Mouse (Mus musculus) kidney, postnatal 4 days (tissue): ENCODE data around the gene Hist1h2bn.
A peak's percentile ranks its signal among the peaks of the same experiment; 100 is the strongest.

Experiments
- DNase-seq, 2 experiments: peaks; one replicate each; pipeline ENCODE4 v3.0.0; 2021; ENCODE audit warnings: mixed read lengths in 2 of 2

The Hist1h2bn gene

DNA sequence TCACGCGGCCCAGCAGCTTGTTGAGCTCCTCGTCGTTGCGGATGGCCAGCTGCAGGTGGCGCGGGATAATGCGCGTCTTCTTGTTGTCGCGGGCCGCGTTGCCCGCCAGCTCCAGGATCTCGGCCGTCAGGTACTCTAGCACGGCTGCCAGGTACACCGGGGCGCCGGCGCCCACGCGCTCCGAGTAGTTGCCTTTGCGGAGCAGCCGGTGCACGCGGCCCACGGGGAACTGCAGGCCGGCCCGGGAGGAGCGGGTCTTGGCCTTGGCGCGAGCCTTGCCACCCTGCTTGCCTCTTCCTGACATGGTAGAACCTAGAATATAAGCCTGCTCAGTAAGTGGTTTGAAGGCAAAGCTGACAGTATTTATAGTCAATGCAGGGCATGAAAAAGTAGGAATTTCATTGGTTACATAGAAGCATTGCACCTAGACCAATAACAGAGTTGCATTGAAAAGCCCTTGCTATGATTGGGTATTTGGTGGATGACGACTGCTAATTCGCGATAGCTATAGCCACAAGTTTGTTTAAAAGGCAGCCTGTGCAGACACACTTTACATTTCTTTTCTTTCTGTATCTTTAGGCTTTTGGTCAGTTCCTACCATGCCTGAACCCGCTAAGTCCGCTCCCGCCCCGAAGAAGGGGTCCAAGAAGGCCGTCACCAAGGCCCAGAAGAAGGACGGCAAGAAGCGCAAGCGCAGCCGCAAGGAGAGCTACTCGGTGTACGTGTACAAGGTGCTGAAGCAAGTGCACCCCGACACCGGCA is at the start of gene Hist1h2bn, which contains the start of gene Hist1h2ak:
Gene Hist1h2bn (plus strand): TSS at position 600 of the 762 bp plus-strand sequence.
Gene Hist1h2ak (minus strand): TSS at position 304 of the 762 bp plus-strand sequence.
- peak; percentile 54 to 76 for DNase-seq

GRCm38 (mm10) chr13:21706669-21707068 is 47.3 kb upstream of the Hist1h2bn start:
- no peak for DNase-seq

DNA sequence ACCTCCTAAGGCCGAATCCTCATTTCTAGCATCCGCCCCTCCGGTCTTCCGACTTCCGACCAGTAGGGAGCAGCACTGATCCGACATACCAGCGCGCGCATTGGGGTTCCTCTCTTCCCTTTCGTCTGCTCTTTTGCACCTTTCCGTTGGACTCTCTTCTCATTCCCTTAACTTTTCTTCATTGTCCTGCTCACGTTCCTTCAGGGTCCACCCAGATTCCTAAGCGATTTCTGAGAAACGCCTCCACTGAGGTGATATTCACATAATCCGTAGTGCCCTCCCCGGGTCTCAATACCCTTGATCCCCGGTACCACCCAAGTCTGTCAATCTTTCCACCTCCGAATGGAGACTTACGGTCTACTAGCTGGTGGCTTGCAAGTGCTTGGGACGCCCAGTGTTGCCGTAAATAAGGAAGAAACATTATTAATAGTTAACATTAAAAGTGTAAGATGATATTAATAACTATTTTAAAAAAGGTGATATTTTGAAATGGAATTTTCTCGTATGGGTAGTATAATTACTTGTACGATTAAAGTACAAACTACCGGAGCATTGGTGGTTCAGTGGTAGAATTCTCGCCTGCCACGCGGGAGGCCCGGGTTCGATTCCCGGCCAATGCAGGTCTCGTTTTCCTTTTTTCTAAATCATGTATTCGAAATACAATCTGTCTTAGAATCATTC is 43.8 kb upstream of the Hist1h2bn start:
- DNase-seq: peak; percentile 92 to 94

DNA sequence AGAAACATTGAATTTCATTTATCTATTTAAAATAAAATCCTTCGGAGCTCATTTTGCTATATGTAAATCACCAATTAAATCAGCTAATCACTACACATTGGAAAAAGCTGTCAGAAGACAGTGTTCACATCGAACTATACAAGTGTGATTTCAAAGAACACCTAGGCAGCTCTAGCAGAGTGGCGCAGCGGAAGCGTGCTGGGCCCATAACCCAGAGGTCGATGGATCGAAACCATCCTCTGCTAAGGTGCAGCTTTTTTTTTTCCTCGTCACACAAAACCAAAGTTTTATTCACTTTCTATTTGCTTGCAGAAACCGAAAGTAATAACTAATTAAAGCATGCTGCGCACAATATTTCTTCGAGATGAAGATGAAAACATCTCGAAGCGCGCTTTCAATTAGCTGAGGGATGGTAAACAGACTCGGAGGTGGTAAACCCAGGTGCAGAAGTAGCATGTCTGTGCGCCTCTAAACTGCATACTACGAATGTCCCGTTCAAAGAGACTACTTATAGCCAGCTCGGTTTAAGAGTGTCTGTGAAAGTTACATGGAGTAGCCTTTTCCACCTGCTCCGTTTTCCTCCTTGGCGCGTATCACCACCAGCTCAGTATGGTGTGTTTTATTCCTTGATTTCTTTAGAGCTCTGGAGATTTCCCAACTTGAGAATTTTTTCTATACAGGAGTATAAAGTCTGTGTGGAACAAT is 43.0 kb upstream of the Hist1h2bn start:
- peak; percentile 74 to 82 for DNase-seq

DNA sequence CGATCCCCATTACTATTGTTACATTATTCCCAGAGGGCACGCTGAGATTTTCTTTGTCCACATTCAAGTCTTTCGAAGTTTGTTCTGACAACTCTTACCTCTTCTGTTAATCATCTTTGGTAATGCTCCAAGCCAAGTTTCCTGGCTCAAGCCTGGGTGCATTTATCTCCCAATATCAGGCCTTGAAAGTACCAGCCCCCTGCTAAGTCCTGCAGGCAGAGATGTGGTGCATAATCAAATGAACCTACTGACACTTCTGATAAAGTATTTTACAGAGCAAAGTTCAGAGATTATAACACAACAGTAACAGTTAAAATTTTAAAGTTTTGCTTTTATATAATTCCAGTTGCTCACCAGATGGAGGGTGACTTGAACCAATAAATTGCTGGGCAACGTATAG is 42.2 kb upstream of the Hist1h2bn start:
- no peak for DNase-seq

DNA sequence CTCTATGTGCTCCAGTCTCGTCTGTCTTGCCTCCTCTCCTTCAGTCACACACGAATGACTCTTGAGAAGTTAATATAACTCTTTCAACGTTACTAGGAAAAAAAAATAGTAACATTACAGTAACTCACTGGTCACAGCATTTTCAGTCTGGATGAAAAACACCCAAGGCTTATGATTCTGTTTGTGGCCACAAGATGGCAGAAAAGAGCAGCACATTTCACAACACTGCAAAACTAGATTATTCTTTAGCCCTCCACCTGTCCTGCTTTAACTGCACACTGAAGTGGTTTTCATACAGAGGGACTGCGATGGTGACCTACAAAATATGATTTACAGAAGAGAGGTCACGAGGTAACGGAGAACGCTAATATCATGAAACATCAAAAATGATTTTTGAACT is 39.2 kb upstream of the Hist1h2bn start:
- DNase-seq: peak; percentile 68 to 74

GRCm38 (mm10) chr13:21715131-21715863 is 38.6 kb upstream of the Hist1h2bn start:
- peak; percentile 15 to 45 for DNase-seq

GRCm38 (mm10) chr13:21715864-21716539 is 37.9 kb upstream of the Hist1h2bn start, which contains the start of the genes Hist1h2bl and Hist1h2ai:
Gene Hist1h2bl, minus strand, starts transcription at chr13:21716143.
Gene Hist1h2ai, plus strand, starts transcription at chr13:21716422.
- DNase-seq: peak; percentile 75 to 83

GRCm38 (mm10) chr13:21716540-21717391 is 37.2 kb upstream of the Hist1h2bn start:
- peak in 1 of 2 experiments; percentile 38 for DNase-seq

GRCm38 (mm10) chr13:21717397-21718357 is 36.2 kb upstream of the Hist1h2bn start, which contains the start of gene Hist1h3h:
Gene Hist1h3h, plus strand, starts transcription at chr13:21717659.
- peak; percentile 82 to 89 for DNase-seq

- DNase-seq: no peak
These were observed 35.4 kb upstream of the Hist1h2bn start for GRCm38 (mm10) chr13:21718381-21719080.

GRCm38 (mm10) chr13:21721107-21721756 is 32.7 kb upstream of the Hist1h2bn start:
- peak; percentile 9 to 16 for DNase-seq

DNA sequence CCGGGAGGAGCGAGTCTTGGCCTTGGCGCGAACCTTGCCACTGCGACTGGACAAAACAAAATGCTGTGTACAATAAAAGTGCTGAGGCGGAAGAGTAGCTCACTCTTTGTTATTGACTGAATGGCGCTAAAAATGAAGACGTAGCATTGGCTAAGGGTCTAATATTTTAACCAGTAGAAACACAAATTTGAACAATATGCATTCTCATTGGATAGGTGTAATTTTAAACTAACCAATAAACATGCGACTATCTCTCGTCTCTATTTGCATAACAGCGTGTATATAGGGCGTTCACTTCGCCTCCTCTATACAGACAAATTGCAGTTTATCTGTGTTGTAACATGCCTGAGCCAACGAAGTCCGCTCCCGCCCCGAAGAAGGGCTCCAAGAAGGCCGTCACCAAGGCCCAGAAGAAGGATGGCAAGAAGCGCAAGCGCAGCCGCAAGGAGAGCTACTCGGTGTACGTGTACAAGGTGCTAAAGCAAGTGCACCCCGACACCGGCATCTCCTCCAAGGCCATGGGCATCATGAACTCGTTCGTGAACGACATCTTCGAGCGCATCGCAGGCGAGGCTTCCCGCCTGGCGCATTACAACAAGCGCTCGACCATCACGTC is 32.1 kb upstream of the Hist1h2bn start, which contains the start of gene Hist1h2bm:
Gene Hist1h2bm (plus strand): TSS at position 288 of the 616 bp plus-strand sequence.
- DNase-seq: peak; percentile 62 to 77

DNA sequence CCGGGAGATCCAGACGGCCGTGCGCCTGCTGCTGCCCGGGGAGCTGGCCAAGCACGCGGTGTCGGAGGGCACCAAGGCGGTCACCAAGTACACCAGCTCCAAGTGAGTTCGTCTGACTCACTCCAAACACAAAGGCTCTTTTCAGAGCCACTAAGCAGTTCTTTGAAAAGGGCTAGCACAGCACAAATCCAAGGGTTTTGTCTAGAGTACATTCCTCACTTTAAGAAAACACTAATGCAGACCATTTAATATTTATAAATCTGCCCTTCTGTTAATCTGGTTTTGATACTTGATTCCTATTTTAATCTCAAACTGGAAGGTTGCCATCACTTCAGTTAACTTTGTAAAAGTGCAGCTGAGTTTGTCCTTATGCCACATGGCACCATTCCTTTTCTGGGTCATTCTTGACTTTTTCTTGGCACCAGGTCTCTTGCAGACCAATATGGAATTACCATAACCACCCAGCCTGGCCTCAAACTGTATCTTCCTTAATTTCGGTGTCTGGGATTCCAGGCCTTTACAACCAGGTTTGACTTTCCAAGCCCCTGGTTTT is 31.5 kb upstream of the Hist1h2bn start:
- DNase-seq: no peak

DNA sequence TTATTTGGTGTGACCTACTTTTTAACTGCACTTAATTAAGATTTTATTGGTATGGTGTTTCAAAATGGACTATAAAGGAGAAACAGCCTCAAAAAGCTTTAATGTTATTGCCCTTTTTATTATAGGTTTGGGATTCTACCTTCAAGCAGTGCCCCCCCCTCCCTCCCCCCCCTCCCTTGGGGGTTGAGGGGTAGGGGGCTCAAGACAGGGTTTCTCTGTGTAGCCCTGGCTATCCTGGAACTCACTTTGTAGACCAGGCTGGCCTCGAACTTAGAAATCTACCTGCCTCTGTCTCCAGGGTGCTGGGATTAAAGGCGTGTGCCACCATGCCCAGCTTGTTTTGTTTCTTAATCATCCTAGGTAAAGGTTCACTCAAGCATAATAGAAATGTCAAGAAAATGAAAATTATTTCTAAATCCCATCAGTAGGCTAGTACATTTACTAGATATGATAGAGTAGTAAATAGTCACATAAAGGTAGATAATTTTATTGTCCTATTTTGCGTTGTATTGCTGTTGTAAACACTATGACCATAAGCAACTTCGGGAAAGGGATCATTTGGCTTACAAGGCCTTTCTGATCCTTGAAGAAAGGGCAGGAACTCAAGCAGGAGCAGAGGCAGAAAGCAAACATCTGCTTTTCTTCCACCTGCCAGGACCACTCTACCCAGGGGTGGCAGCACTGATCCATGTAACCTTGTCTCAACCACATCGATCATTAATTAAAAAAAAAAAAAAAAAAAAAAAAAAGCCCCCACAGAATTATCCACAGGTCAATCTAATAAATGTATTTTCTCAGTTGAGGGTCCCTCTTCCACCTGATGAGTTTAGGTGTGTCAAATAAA is 30.7 kb upstream of the Hist1h2bn start:
- DNase-seq: peak in 1 of 2 experiments; percentile 28

- DNase-seq: no peak
These were observed 25.9 kb upstream of the Hist1h2bn start for GRCm38 (mm10) chr13:21727948-21728572.
